Mouse (Mus musculus): ENCODE data around the gene Schip1. TPM values are rescaled to one million over a fixed set of nuclear protein-coding genes. Genes with fewer than 3 reads are reported as not detected.

Gene Schip1
- polyA plus RNA-seq, 1 experiment from 2014 or later = 48.0 TPM

DNA sequence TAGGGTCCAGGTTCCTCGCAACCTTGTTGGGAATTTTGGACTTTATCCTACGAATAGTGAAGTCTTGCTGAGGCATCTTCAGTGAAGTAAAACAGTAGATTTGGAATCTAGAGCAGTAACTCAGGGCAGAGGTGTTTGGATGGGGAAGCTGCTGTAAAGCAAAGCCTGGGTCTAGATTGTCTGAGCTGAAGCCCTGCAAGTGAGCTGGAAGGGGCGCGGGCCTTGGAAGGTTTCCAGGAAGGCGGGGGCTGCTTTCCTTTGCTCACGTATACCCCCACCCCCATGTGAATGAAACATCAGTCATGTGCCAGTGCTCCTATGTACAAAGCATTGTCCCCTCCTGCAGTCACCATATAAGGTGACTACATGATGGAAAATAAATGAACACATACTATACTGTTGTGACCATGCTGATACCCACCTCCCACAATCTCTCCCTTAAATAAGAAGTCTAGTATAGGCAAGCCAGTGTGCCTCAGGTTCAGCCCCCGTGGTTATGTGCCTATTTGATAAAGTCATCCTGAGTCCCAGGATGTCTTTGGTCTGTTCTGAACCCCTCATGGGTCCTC, 470.6 kb downstream of the Schip1 start:
- H3K4me3 ChIP-seq = no peak overlapping the region
- H3K36me3 ChIP-seq (replicated peaks) = peaks cover 9% of the 10 kb centered on the region; the same call in 1 of the 2 replicates
- peaks cover 24% of the 10 kb centered on the region for H3K4me1 ChIP-seq
- H3K9me3 ChIP-seq = peaks cover 13% of the 10 kb centered on the region
- 0 out of 2 replicates have a peak overlapping the region, but pooled peaks have one; percentile 8 for H3K27ac ChIP-seq
- no peaks in the 10 kb centered on the region for H3K27me3 ChIP-seq (ENCODE audit: poor library complexity, severe bottlenecking)
- no peak for DNase-seq (ENCODE audit: extremely low spot score, low spot score)
- WGBS = 76% methylated on average over 7 of the region's 7 CpGs

- no peak overlapping the region for H3K27ac ChIP-seq
- H3K36me3 ChIP-seq (replicated peaks) = peaks cover 9% of the 10 kb centered on the region; the same call in 1 of the 2 replicates
- WGBS = 47% methylated on average over 3 of the region's 3 CpGs
- peaks cover 13% of the 10 kb centered on the region for H3K9me3 ChIP-seq
- no peaks in the 10 kb centered on the region for H3K27me3 ChIP-seq (ENCODE audit: poor library complexity, severe bottlenecking)
- DNase-seq (ENCODE audit: extremely low spot score, low spot score) = no peak
- no peak overlapping the region for H3K4me3 ChIP-seq
- peaks cover 24% of the 10 kb centered on the region for H3K4me1 ChIP-seq
Observed at GRCm38 (mm10) chr3:68536071-68536470, 471.5 kb downstream of the Schip1 start.

GRCm38 (mm10) chr3:68541688-68542087, 477.1 kb downstream of the Schip1 start:
- Histone ChIP-seq H3K36me3 (replicated peaks) (0 out of 2 replicates have a peak, but pooled peaks cover 3% of the 10 kb centered on the region), H3K4me3 (no peak overlapping the region)
- 90% methylated on average over 8 of the region's 8 CpGs for WGBS

DNA sequence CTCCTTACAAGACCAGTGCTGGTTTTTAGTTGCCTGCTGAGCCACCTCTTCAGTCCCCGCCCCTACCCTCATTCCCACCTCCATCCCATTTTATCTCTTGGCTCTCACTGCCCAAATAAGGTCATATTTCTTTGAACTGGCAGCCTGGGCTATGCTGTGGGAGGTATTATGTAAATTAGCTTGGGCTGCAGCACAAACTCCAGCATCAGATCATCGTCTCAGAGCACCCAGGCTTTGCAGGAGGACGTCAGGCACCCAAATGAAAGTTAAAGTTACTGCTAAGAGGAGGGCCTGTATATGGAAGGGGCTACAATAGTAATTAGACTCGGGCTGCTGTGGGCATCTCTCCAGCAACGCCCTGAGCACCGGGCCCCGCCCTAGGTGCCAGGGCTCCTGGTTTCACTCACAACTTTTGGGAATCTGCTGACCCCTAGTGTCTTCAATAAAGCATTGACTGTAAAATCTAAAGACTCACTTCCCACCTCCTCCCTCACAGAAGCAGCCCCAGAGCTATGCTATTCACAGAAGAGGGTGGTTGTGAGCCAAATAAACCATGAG, 478.4 kb downstream of the Schip1 start:
- Histone ChIP-seq H3K36me3 (replicated peaks) (no peaks in the 10 kb centered on the region), H3K9me3 (no peaks in the 10 kb centered on the region), H3K27me3 (ENCODE audit: poor library complexity, severe bottlenecking) (no peaks in the 10 kb centered on the region), H3K27ac (peak overlapping the region; percentile 60), H3K4me3 (peak overlapping the region; percentile 41), H3K4me1 (peaks cover 29% of the 10 kb centered on the region)
- peak; percentile 45 for DNase-seq (ENCODE audit: extremely low spot score, low spot score)
- 5% methylated on average over 7 of the region's 7 CpGs for WGBS

More at GRCm38 (mm10) chr3:68541688-68542087, 477.1 kb downstream of the Schip1 start:
- peaks cover 5% of the 10 kb centered on the region for H3K9me3 ChIP-seq
- H3K4me1 ChIP-seq = peaks cover 29% of the 10 kb centered on the region
- H3K27me3 ChIP-seq (ENCODE audit: poor library complexity, severe bottlenecking) = no peaks in the 10 kb centered on the region
- no peak overlapping the region for H3K27ac ChIP-seq
- DNase-seq (ENCODE audit: extremely low spot score, low spot score) = no peak

DNA sequence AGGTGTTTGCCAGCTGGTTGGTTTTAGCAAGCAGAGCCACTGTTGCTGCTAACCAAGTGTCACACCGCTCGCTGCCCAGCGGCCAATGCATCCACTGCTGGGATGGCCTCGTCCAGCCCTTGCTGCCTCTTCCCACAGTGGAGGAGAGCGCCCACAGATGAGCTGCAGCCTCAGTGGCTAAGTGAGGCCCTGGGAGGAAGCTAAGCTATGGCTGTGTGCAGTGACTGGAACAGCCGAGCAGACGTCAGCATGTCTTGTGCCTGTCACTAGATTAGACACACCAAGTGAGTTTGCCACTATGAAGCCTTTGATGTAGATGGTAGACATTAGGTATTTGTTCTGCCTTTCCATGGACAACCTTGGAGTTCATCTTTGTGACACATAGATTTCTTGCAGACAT, 480.2 kb downstream of the Schip1 start:
- no peaks in the 10 kb centered on the region for H3K9me3 ChIP-seq
- no peaks in the 10 kb centered on the region for H3K27me3 ChIP-seq (ENCODE audit: poor library complexity, severe bottlenecking)
- no peaks in the 10 kb centered on the region for H3K36me3 ChIP-seq (replicated peaks)
- H3K4me3 ChIP-seq = no peak overlapping the region
- WGBS = 69% methylated on average over 7 of the region's 7 CpGs
- no peak overlapping the region; the same call in 1 of the 2 replicates for H3K27ac ChIP-seq
- no peak for DNase-seq (ENCODE audit: extremely low spot score, low spot score)
- peaks cover 29% of the 10 kb centered on the region for H3K4me1 ChIP-seq

- no peak overlapping the region for H3K4me3 ChIP-seq
- no peaks in the 10 kb centered on the region for H3K27me3 ChIP-seq (ENCODE audit: poor library complexity, severe bottlenecking)
- 51% methylated on average over 6 of the region's 6 CpGs for WGBS
- no peak for DNase-seq (ENCODE audit: extremely low spot score, low spot score)
- peaks cover 34% of the 10 kb centered on the region for H3K4me1 ChIP-seq
- H3K36me3 ChIP-seq (replicated peaks) = no peaks in the 10 kb centered on the region
- H3K27ac ChIP-seq = no peak overlapping the region; the same call in 1 of the 2 replicates
- no peaks in the 10 kb centered on the region for H3K9me3 ChIP-seq
Observed at GRCm38 (mm10) chr3:68545898-68546297, 481.3 kb downstream of the Schip1 start.

- WGBS = 88% methylated on average over 4 of the region's 4 CpGs
- DNase-seq (ENCODE audit: extremely low spot score, low spot score) = no peak
- H3K4me1 ChIP-seq = peaks cover 6% of the 10 kb centered on the region; the same call in 1 of the 2 replicates
- no peaks in the 10 kb centered on the region for H3K9me3 ChIP-seq
- no peak overlapping the region for H3K4me3 ChIP-seq
- no peaks in the 10 kb centered on the region for H3K36me3 ChIP-seq (replicated peaks)
- H3K27ac ChIP-seq = no peak overlapping the region
- H3K27me3 ChIP-seq (ENCODE audit: poor library complexity, severe bottlenecking) = no peaks in the 10 kb centered on the region
Observed at GRCm38 (mm10) chr3:68555087-68555662, 490.6 kb downstream of the Schip1 start.

- Histone ChIP-seq H3K4me3 (no peak overlapping the region), H3K4me1 (0 out of 2 replicates have a peak, but pooled peaks cover 4% of the 10 kb centered on the region), H3K9me3 (no peaks in the 10 kb centered on the region), H3K27me3 (ENCODE audit: poor library complexity, severe bottlenecking) (no peaks in the 10 kb centered on the region), H3K27ac (no peak overlapping the region), H3K36me3 (replicated peaks) (no peaks in the 10 kb centered on the region)
- WGBS = 91% methylated on average over 9 of the region's 9 CpGs
- no peak for DNase-seq (ENCODE audit: extremely low spot score, low spot score)
Observed at GRCm38 (mm10) chr3:68556891-68557290, 492.3 kb downstream of the Schip1 start.

- no peaks in the 10 kb centered on the region for H3K36me3 ChIP-seq (replicated peaks)
- no peak overlapping the region for H3K4me3 ChIP-seq
- DNase-seq (ENCODE audit: extremely low spot score, low spot score) = no peak
- no peaks in the 10 kb centered on the region for H3K9me3 ChIP-seq
- WGBS = 84% methylated on average over 6 of the region's 6 CpGs
- 0 out of 2 replicates have a peak, but pooled peaks cover 4% of the 10 kb centered on the region for H3K4me1 ChIP-seq
- H3K27me3 ChIP-seq (ENCODE audit: poor library complexity, severe bottlenecking) = no peaks in the 10 kb centered on the region
- H3K27ac ChIP-seq = no peak overlapping the region
Observed at GRCm38 (mm10) chr3:68558744-68559143, 494.1 kb downstream of the Schip1 start.

DNA sequence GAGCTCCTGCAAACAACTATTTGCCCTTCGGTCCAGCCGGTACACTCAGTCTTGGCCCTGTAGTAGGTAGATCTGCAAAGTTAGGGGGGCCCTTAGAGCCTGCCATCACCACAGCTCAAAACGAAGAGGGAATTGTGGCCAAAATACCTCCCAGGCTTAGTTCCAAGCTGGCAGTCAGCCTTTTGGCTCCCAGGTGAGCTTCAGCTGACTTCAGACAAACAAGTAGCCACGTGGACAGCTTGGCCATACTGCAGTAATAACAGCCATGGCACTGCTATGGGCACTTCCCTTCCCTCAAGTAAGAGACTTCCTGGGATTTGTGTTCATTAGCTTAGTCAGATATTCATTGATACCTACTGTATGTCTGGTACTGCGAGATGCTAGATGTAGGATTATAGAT, 495.5 kb downstream of the Schip1 start:
- H3K36me3 ChIP-seq (replicated peaks) = no peaks in the 10 kb centered on the region
- H3K4me1 ChIP-seq = peaks cover 10% of the 10 kb centered on the region
- H3K4me3 ChIP-seq = no peak overlapping the region
- DNase-seq (ENCODE audit: extremely low spot score, low spot score) = no peak
- no peak overlapping the region for H3K27ac ChIP-seq
- 90% methylated on average over 5 of the region's 5 CpGs for WGBS
- H3K27me3 ChIP-seq (ENCODE audit: poor library complexity, severe bottlenecking) = no peaks in the 10 kb centered on the region
- H3K9me3 ChIP-seq = no peaks in the 10 kb centered on the region

DNA sequence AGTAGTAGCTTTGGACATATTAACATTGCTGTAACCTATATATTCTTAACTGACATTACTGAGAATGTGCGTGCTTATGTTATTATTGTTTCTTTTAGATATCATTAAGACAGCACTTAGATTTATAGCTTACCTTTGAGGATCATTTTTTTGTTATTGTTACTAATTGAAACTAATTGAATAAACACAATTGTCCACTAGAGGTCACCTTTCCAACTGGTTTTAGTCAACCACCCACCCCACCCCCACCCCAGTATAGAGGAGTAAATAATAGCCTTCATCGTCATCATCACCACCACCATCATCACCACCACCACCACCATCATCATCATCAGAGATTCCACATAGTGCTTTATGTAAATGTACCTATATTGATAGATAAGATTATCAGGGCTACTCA, 498.2 kb downstream of the Schip1 start:
- Histone ChIP-seq H3K4me3 (no peak overlapping the region), H3K9me3 (no peaks in the 10 kb centered on the region), H3K27me3 (ENCODE audit: poor library complexity, severe bottlenecking) (no peaks in the 10 kb centered on the region), H3K4me1 (peaks cover 24% of the 10 kb centered on the region), H3K27ac (no peak overlapping the region), H3K36me3 (replicated peaks) (no peaks in the 10 kb centered on the region)
- 83% methylated on average over 2 of the region's 2 CpGs for WGBS
- no peak for DNase-seq (ENCODE audit: extremely low spot score, low spot score)

GRCm38 (mm10) chr3:68563922-68564321, 499.3 kb downstream of the Schip1 start:
- 88% methylated on average over 8 of the region's 8 CpGs for WGBS
- no peaks in the 10 kb centered on the region for H3K9me3 ChIP-seq

DNA sequence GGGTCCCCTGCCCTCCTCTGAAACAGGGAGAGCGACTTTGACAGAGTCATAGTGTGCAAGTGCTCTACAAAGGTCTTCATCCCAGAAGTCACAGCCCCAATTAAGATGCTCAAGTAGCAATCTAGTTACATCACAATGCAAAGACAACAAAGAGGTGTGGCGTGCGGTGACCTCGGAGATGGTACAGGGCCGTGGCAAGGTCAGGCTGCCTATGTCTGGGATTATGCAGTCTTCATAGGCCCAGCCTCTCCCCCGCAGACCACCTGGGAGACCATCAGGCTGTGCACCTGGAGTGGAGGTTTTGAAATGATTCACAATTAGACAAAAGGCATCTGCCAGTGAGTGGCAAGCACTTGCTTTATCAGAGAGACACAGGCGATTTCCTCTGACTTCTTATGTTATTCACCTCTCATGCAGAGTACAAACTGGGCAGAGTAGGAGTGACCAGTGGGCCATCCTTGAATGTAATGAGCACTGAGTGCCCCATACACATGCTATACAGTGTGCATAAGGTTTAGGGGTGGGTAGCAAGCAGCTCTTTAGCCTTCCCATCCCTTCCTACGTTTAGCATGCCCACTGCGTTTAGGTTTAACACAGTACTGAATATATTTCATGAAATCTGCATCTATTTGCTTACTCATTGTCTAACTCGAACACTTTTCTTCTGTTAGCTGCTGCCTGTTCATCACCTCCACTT, 500.5 kb downstream of the Schip1 start:
- Histone ChIP-seq H3K27me3 (ENCODE audit: poor library complexity, severe bottlenecking) (no peaks in the 10 kb centered on the region), H3K27ac (no peak overlapping the region), H3K4me3 (no peak overlapping the region), H3K36me3 (replicated peaks) (no peaks in the 10 kb centered on the region), H3K9me3 (no peaks in the 10 kb centered on the region), H3K4me1 (peaks cover 36% of the 10 kb centered on the region)
- WGBS = 66% methylated on average over 10 of the region's 10 CpGs
- no peak for DNase-seq (ENCODE audit: extremely low spot score, low spot score)

More at GRCm38 (mm10) chr3:68563922-68564321, 499.3 kb downstream of the Schip1 start:
- H3K36me3 ChIP-seq (replicated peaks) = no peaks in the 10 kb centered on the region
- H3K4me3 ChIP-seq = no peak overlapping the region
- peaks cover 34% of the 10 kb centered on the region for H3K4me1 ChIP-seq
- DNase-seq (ENCODE audit: extremely low spot score, low spot score) = no peak
- H3K27ac ChIP-seq = no peak overlapping the region
- no peaks in the 10 kb centered on the region for H3K27me3 ChIP-seq (ENCODE audit: poor library complexity, severe bottlenecking)

All from forebrain, embryonic 10.5 days (tissue).